Mouse (Mus musculus) regulatory T cell (primary cell): ENCODE measurements at regions not wholly inside any gene's neighbourhood (a gene's known extent, or its start where the extent isn't known, plus 50 kb on each side); places are given as distances from the start of the nearest gene placed in this dataset.

Experiments
- in situ Hi-C: fragments of 300-600 bp; cut with MboI, MseI; formaldehyde crosslinking; loops from one replicate; pipeline ENCODE4 v1.15.1; 2025; ENCODE audit warnings: high pct_unique_total_duplicates

- in situ Hi-C loops, result no loop called here
These were observed 267.8 kb upstream of the Atp2b1 start for GRCm38 (mm10) chr10:98646311-98646999.

- in situ Hi-C loops, result no loop called here
These were observed 265.4 kb upstream of the Atp2b1 start for GRCm38 (mm10) chr10:98648710-98649245.

- in situ Hi-C loops, result no loop called here
These were observed 263.7 kb upstream of the Atp2b1 start for GRCm38 (mm10) chr10:98650533-98650932.

GRCm38 (mm10) chr10:98651127-98651526 is 263.1 kb upstream of the Atp2b1 start:
- in situ Hi-C loops, result no loop called here

- in situ Hi-C loops, result no loop called here
These were observed 262.6 kb upstream of the Atp2b1 start for GRCm38 (mm10) chr10:98651599-98651998.

- in situ Hi-C loops, result no loop called here
These were observed 262.1 kb upstream of the Atp2b1 start for GRCm38 (mm10) chr10:98652084-98652483.

GRCm38 (mm10) chr10:98660747-98661146 is 253.5 kb upstream of the Atp2b1 start:
- in situ Hi-C loops, result no loop called here

GRCm38 (mm10) chr10:98665936-98666505 is 248.2 kb upstream of the Atp2b1 start:
- in situ Hi-C loops, result no loop called here

GRCm38 (mm10) chr10:98667728-98668127 is 246.5 kb upstream of the Atp2b1 start:
- in situ Hi-C loops, result no loop called here

- in situ Hi-C loops, result no loop called here
These were observed 240.1 kb upstream of the Atp2b1 start for GRCm38 (mm10) chr10:98674131-98674530.

GRCm38 (mm10) chr10:98676907-98677306 is 237.3 kb upstream of the Atp2b1 start:
- in situ Hi-C loops, result no loop called here

- in situ Hi-C loops, result no loop called here
These were observed 236.0 kb upstream of the Atp2b1 start for GRCm38 (mm10) chr10:98678234-98678633.

- in situ Hi-C loops, result no loop called here
These were observed 231.8 kb upstream of the Atp2b1 start for GRCm38 (mm10) chr10:98682436-98682835.

- in situ Hi-C loops, result no loop called here
These were observed 230.0 kb upstream of the Atp2b1 start for GRCm38 (mm10) chr10:98684195-98684594.

GRCm38 (mm10) chr10:98684707-98685106 is 229.5 kb upstream of the Atp2b1 start:
- in situ Hi-C loops, result no loop called here

GRCm38 (mm10) chr10:98685739-98686138 is 228.5 kb upstream of the Atp2b1 start:
- in situ Hi-C loops, result no loop called here

GRCm38 (mm10) chr10:98686370-98686769 is 227.8 kb upstream of the Atp2b1 start:
- in situ Hi-C loops, result no loop called here

- in situ Hi-C loops, result loop anchor here (5.0 kb wide), 1 partner anchor 50 kb away; no protein-coding TSS in a partner anchor
These were observed 222.4 kb upstream of the Atp2b1 start for GRCm38 (mm10) chr10:98691816-98692215.

GRCm38 (mm10) chr10:98694690-98695370 is 219.4 kb upstream of the Atp2b1 start:
- in situ Hi-C loops, result loop anchor here (5.0 kb wide), 1 partner anchor 53 kb away; no protein-coding TSS in a partner anchor

GRCm38 (mm10) chr10:98695371-98695725 is 218.9 kb upstream of the Atp2b1 start:
- in situ Hi-C loops, result no loop called here

GRCm38 (mm10) chr10:98697866-98698265 is 216.3 kb upstream of the Atp2b1 start:
- in situ Hi-C loops, result no loop called here

- in situ Hi-C loops, result no loop called here
These were observed 214.6 kb upstream of the Atp2b1 start for GRCm38 (mm10) chr10:98699579-98699978.

- in situ Hi-C loops, result no loop called here
These were observed 213.8 kb upstream of the Atp2b1 start for GRCm38 (mm10) chr10:98700407-98700806.
